Comparison of ENCODE assay signal across 8 mouse cellular contexts in genomic region chr7:79271861-79272788, GRCm38 (mm10). TPM values are rescaled to one million over a fixed set of nuclear protein-coding genes. Genes with fewer than 3 reads are reported as not detected.
DNase-seq lines count a peak whose midpoint lies in the region; ATAC-seq and TF ChIP-seq lines count a peak whose summit lies in the region.

No protein-coding gene starts in this region.

- no peaks in the 10 kb centered on the region for H3K9me3 ChIP-seq in lung, embryonic 15.5 days
- no peaks in the 10 kb centered on the region for H3K9me3 ChIP-seq in embryonic facial prominence, embryonic 15.5 days (replicated peaks)
- H3K9me3 ChIP-seq in kidney, postnatal 0 days (replicated peaks; ENCODE audit: low read length), result no peaks in the 10 kb centered on the region

- no peak for ATAC-seq in lung, embryonic 15.5 days (ENCODE audit: borderline replicate concordance, extremely low read depth, low FRiP score, low TSS enrichment)
- ATAC-seq in embryonic facial prominence, embryonic 15.5 days (ENCODE audit: insufficient number of reproducible peaks, low FRiP score, low TSS enrichment, low read depth), result no peak
- peak; percentile 27 for ATAC-seq in kidney, postnatal 0 days (replicated peaks; ENCODE audit: low FRiP score, low read depth)
- ATAC-seq in monocyte, adult 5-6 weeks (replicated peaks; ENCODE audit: insufficient number of reproducible peaks, low FRiP score, low TSS enrichment, poor library complexity, severe bottlenecking), result peak; percentile 18; the same call in 1 of the 2 replicates

- H3K9ac ChIP-seq in lung, embryonic 15.5 days, result no peak overlapping the region
- H3K9ac ChIP-seq in embryonic facial prominence, embryonic 15.5 days, result no peak overlapping the region
- no peak overlapping the region for H3K9ac ChIP-seq in kidney, postnatal 0 days (ENCODE audit: low read depth, low read length)

- H3K4me2 ChIP-seq in lung, embryonic 15.5 days, result peak overlapping the region; percentile 57
- H3K4me2 ChIP-seq in embryonic facial prominence, embryonic 15.5 days (replicated peaks), result peak overlapping the region; percentile 69
- peak overlapping the region; percentile 50 for H3K4me2 ChIP-seq in kidney, postnatal 0 days (ENCODE audit: low read length)

- WGBS in lung, embryonic 15.5 days, result 79% methylated on average over 16 of the region's 16 CpGs
- 82% methylated on average over 16 of the region's 16 CpGs for WGBS in embryonic facial prominence, embryonic 15.5 days
- WGBS in kidney, postnatal 0 days, result 71% methylated on average over 16 of the region's 16 CpGs

- peak overlapping the region; percentile 90 for H3K4me3 ChIP-seq in lung, embryonic 15.5 days
- peak overlapping the region; percentile 80 for H3K4me3 ChIP-seq in embryonic facial prominence, embryonic 15.5 days (replicated peaks)
- H3K4me3 ChIP-seq in kidney, postnatal 0 days (replicated peaks; ENCODE audit: low read depth, low read length), result peak overlapping the region; percentile 10; the same call in 1 of the 2 replicates

- H3K27me3 ChIP-seq in lung, embryonic 15.5 days, result no peaks in the 10 kb centered on the region
- H3K27me3 ChIP-seq in embryonic facial prominence, embryonic 15.5 days, result no peaks in the 10 kb centered on the region
- H3K27me3 ChIP-seq in kidney, postnatal 0 days (ENCODE audit: insufficient read depth, low read length), result no peaks in the 10 kb centered on the region

- peaks cover 27% of the 10 kb centered on the region for H3K4me1 ChIP-seq in lung, embryonic 15.5 days
- H3K4me1 ChIP-seq in embryonic facial prominence, embryonic 15.5 days, result peaks cover 35% of the 10 kb centered on the region
- peaks cover 18% of the 10 kb centered on the region; the same call in 1 of the 2 replicates for H3K4me1 ChIP-seq in kidney, postnatal 0 days (replicated peaks; ENCODE audit: insufficient read depth, low read length)

- H3K27ac ChIP-seq in lung, embryonic 15.5 days, result no peak overlapping the region
- 0 out of 2 replicates have a peak overlapping the region, but pooled peaks have one; percentile 13 for H3K27ac ChIP-seq in embryonic facial prominence, embryonic 15.5 days (replicated peaks)
- 0 out of 2 replicates have a peak overlapping the region, but pooled peaks have one; percentile 14 for H3K27ac ChIP-seq in kidney, postnatal 0 days

- H3K36me3 ChIP-seq in lung, embryonic 15.5 days, result no peaks in the 10 kb centered on the region
- H3K36me3 ChIP-seq in embryonic facial prominence, embryonic 15.5 days, result no peaks in the 10 kb centered on the region
- no peaks in the 10 kb centered on the region for H3K36me3 ChIP-seq in kidney, postnatal 0 days (ENCODE audit: insufficient read depth, low read length)

- no peak for TF ChIP-seq CTCF in kidney, postnatal 0 days (IDR thresholded peaks at IDR 0.05; ENCODE audit: low read depth)

- DNase-seq in lung, postnatal 10 days, result no peak
- DNase-seq in kidney, postnatal 0 days (ENCODE audit: low spot score), result peak; percentile 23
- no peak for DNase-seq in cerebellum, adult 11-12 months
- DNase-seq in thymus, postnatal 10 days (ENCODE audit: low spot score in 2 of 2), result no peak
- no peak for DNase-seq in layer of hippocampus, adult 11-12 months (ENCODE audit: low spot score)

RNA-seq across cellular contexts. Expression of gene Abhd2, which starts 0.9 kb away (rescaled TPM):
- 16.5 and 17.1 TPM in 2 replicates for polyA plus RNA-seq in lung, embryonic 15.5 days (2015; fragmentation: Nextera tagmentation; extraction: Ambion mirVana)
- polyA plus RNA-seq in embryonic facial prominence, embryonic 15.5 days (2015; fragmentation: Nextera tagmentation; extraction: Ambion mirVana), result 12.8 and 13.6 TPM in 2 replicates
- 17.4 and 17.6 TPM in 2 replicates for polyA plus RNA-seq in kidney, postnatal 0 days (2015; fragmentation: Nextera tagmentation; extraction: Ambion mirVana)
- 39.9 to 69.6 TPM (median 41.0 TPM) in 3 replicates for total RNA-seq in monocyte, adult 5-6 weeks (2017)

Comparison
In these comparisons a context has a peak if more than half of its experiments do, and no peak if none do; other contexts are left out.
1. ATAC-seq: peak in kidney, postnatal 0 days (single experiment) and monocyte, adult 5-6 weeks (single experiment); none in lung, embryonic 15.5 days (single experiment) and embryonic facial prominence, embryonic 15.5 days (single experiment).
2. H3K4me3 ChIP-seq: peak in every context shown above with its lines; median percentile 90 in lung, embryonic 15.5 days; 80 in embryonic facial prominence, embryonic 15.5 days; 10 in kidney, postnatal 0 days.
3. Peak in every context shown above with its lines, with median percentiles within 50 percentile points of each other: H3K4me2 ChIP-seq.